Mouse (Mus musculus) olfactory bulb, adult 2 months (tissue): Measurements from ENCODE around the gene Ctnnb1.

Experiments
- CTCF ChIP-seq: fragments of 200-500 bp; IDR thresholded peaks from 2 replicates; pipeline ENCODE4 v1.5.1; 2012; ENCODE audit warnings: low read depth, mild to moderate bottlenecking, low read length, moderate library complexity; ENCODE audit not compliant: insufficient read depth
- POLR2A ChIP-seq: fragments of 200-500 bp; IDR thresholded peaks from 2 replicates; pipeline ENCODE4 v1.6.1; 2012; ENCODE audit warnings: mild to moderate bottlenecking, low read depth, low read length, moderate library complexity; ENCODE audit not compliant: insufficient read depth

- TF ChIP-seq CTCF (no peak), POLR2A (no peak)
These were observed 47.8 kb downstream of the Ctnnb1 start for GRCm38 (mm10) chr9:120976856-120977255.
